ENCODE assay signal across 14 mouse cellular contexts in genomic region chr6:144648896-144649295, GRCm38 (mm10).
DNase-seq lines count a peak whose midpoint lies in the region; ATAC-seq and TF ChIP-seq lines count a peak whose summit lies in the region.
"Had no signal": no experiment of that assay in that cellular context is flagged by ENCODE, and none has a peak within 500 bp of the region (broad histone marks: within the 10 kb centered on the region; RNA-seq: fewer than 3 reads in every experiment).

No protein-coding gene starts in this region.

- H3K4me2 ChIP-seq in heart, embryonic 11.5 days, result no peak overlapping the region
- no peak overlapping the region for H3K4me2 ChIP-seq in liver, postnatal 0 days (ENCODE audit: low read depth, low read length)
- H3K4me2 ChIP-seq in liver, embryonic 12.5 days, result no peak overlapping the region
- H3K4me2 ChIP-seq in intestine, embryonic 16.5 days (ENCODE audit: low read depth, low read length), result no peak overlapping the region
- H3K4me2 ChIP-seq: hindbrain, embryonic 14.5 days had no signal

- no peak overlapping the region for H3K9ac ChIP-seq in heart, embryonic 11.5 days (ENCODE audit: low read depth, low read length)
- H3K9ac ChIP-seq in liver, postnatal 0 days (replicated peaks), result no peak overlapping the region
- no peak overlapping the region for H3K9ac ChIP-seq in liver, embryonic 12.5 days
- H3K9ac ChIP-seq in intestine, embryonic 16.5 days (ENCODE audit: low read depth, low read length), result no peak overlapping the region
- H3K9ac ChIP-seq: hindbrain, embryonic 14.5 days had no signal

- H3K36me3 ChIP-seq in heart, embryonic 11.5 days (ENCODE audit: control insufficient read depth, insufficient read depth, low read length), result no peaks in the 10 kb centered on the region
- H3K36me3 ChIP-seq in liver, postnatal 0 days (replicated peaks; ENCODE audit: insufficient read depth, low read length), result no peaks in the 10 kb centered on the region
- no peaks in the 10 kb centered on the region for H3K36me3 ChIP-seq in liver, embryonic 12.5 days
- no peaks in the 10 kb centered on the region for H3K36me3 ChIP-seq in intestine, embryonic 16.5 days (ENCODE audit: control insufficient read depth, insufficient read depth, low read length)
- H3K36me3 ChIP-seq: G1E had no signal

- H3K4me1 ChIP-seq in heart, embryonic 11.5 days (ENCODE audit: control insufficient read depth, insufficient read depth, low read length), result peaks cover 6% of the 10 kb centered on the region; the same call in 1 of the 2 replicates
- peaks cover 10% of the 10 kb centered on the region for H3K4me1 ChIP-seq in liver, postnatal 0 days (ENCODE audit: insufficient read depth)
- no peaks in the 10 kb centered on the region; the same call in 1 of the 2 replicates for H3K4me1 ChIP-seq in liver, embryonic 12.5 days
- H3K4me1 ChIP-seq in intestine, embryonic 16.5 days (ENCODE audit: control insufficient read depth, insufficient read depth, low read length), result peaks cover 10% of the 10 kb centered on the region

- no peaks in the 10 kb centered on the region for H3K27me3 ChIP-seq in heart, embryonic 11.5 days (ENCODE audit: control insufficient read depth, insufficient read depth, low read length)
- H3K27me3 ChIP-seq in liver, postnatal 0 days (ENCODE audit: insufficient read depth, low read length), result no peaks in the 10 kb centered on the region
- H3K27me3 ChIP-seq in liver, embryonic 12.5 days (replicated peaks), result no peaks in the 10 kb centered on the region
- H3K27me3 ChIP-seq in intestine, embryonic 16.5 days (replicated peaks; ENCODE audit: control insufficient read depth, insufficient read depth, low read length), result no peaks in the 10 kb centered on the region

- no peak for TF ChIP-seq EP300 in liver, postnatal 0 days (IDR thresholded peaks at IDR 0.05; ENCODE audit: low read depth)

- peak overlapping the region; percentile 41; the same call in 1 of the 2 replicates for H3K27ac ChIP-seq in heart, embryonic 11.5 days (ENCODE audit: low read depth, low read length)
- 0 out of 2 replicates have a peak overlapping the region, but pooled peaks have one; percentile 12 for H3K27ac ChIP-seq in liver, postnatal 0 days (ENCODE audit: low read depth)
- H3K27ac ChIP-seq in liver, embryonic 12.5 days, result no peak overlapping the region
- no peak overlapping the region for H3K27ac ChIP-seq in intestine, embryonic 16.5 days (ENCODE audit: low read length)
- H3K27ac ChIP-seq: hindbrain, embryonic 14.5 days had no signal

- no peak for ATAC-seq in heart, embryonic 11.5 days (replicated peaks; ENCODE audit: insufficient number of reproducible peaks, low FRiP score, low TSS enrichment)
- ATAC-seq in liver, postnatal 0 days, result no peak
- no peak for ATAC-seq in liver, embryonic 12.5 days
- ATAC-seq in cerebellum, adult (ENCODE audit: insufficient number of reproducible peaks, low FRiP score, low TSS enrichment), result no peak
- no peak for ATAC-seq in intestine, embryonic 16.5 days

- WGBS in heart, embryonic 11.5 days (ENCODE audit: insufficient replicate concordance), result 58% methylated on average over 9 of the region's 9 CpGs
- 68% methylated on average over 9 of the region's 9 CpGs for whole genome bisulfite sequencing in liver, postnatal 0 days (ENCODE audit: insufficient replicate concordance)
- 61% methylated on average over 9 of the region's 9 CpGs for WGBS in liver, embryonic 12.5 days (ENCODE audit: insufficient replicate concordance)
- 63% methylated on average over 9 of the region's 9 CpGs for WGBS in intestine, embryonic 16.5 days

- no peak for DNase-seq in heart, adult 18-20 months
- DNase-seq in liver, postnatal 0 days, result no peak
- peak; percentile 36 for DNase-seq in ZHBTc4 (ENCODE audit: low read depth, low spot score)
- peak; percentile 21 for DNase-seq in mesoderm, embryonic 11.5 days (ENCODE audit: low read depth, low spot score)
- DNase-seq: cerebellum, adult 11-12 months; kidney, postnatal 25 days; right cerebral cortex, postnatal 14 days; thymus, postnatal 14 days had no signal

- TF ChIP-seq CTCF in liver, postnatal 0 days (IDR thresholded peaks at IDR 0.05; ENCODE audit: low read depth), result no peak

- no peaks in the 10 kb centered on the region for H3K9me3 ChIP-seq in heart, embryonic 11.5 days (replicated peaks; ENCODE audit: control insufficient read depth, low read length)
- no peaks in the 10 kb centered on the region for H3K9me3 ChIP-seq in liver, postnatal 0 days (ENCODE audit: low read length)
- H3K9me3 ChIP-seq in liver, embryonic 12.5 days (replicated peaks), result no peaks in the 10 kb centered on the region
- no peaks in the 10 kb centered on the region for H3K9me3 ChIP-seq in intestine, embryonic 16.5 days (ENCODE audit: control insufficient read depth, low read length)

- no peak overlapping the region for H3K4me3 ChIP-seq in heart, embryonic 11.5 days (ENCODE audit: low read depth, low read length)
- no peak overlapping the region for H3K4me3 ChIP-seq in liver, postnatal 0 days (ENCODE audit: low read depth, low read length)
- H3K4me3 ChIP-seq in liver, embryonic 12.5 days, result no peak overlapping the region
- no peak overlapping the region for H3K4me3 ChIP-seq in intestine, embryonic 16.5 days (ENCODE audit: low read length)

Comparison
In these comparisons a context has a peak if more than half of its experiments do, and no peak if none do; other contexts are left out.
1. H3K27ac ChIP-seq: peak in heart, embryonic 11.5 days (single experiment) and liver, postnatal 0 days (single experiment); none in liver, embryonic 12.5 days (single experiment) and intestine, embryonic 16.5 days (single experiment).
2. DNase-seq: peak in ZHBTc4 (single experiment) and mesoderm, embryonic 11.5 days (single experiment); none in heart, adult 18-20 months (0 of 2) and liver, postnatal 0 days (single experiment).